Mouse (Mus musculus) spleen, adult 10 weeks (tissue): ENCODE data around the gene Gm10134. TPM values are rescaled to one million over a fixed set of nuclear protein-coding genes. Genes with fewer than 3 reads are reported as not detected.

Experiments
- polyA plus RNA-seq: library from polyadenylated mRNA; stranded (reverse); fragments of 350-450 nt; fragmentation: Illumina TruSeq; extraction: RNeasy Lipid Tissue Mini Kit (QIAGEN cat#74804); gene quantifications from one replicate; pipeline ENCODE4 v1.2.3, GENCODE M21; 2015; ENCODE audit warnings: low replicate concordance; ENCODE audit not compliant: insufficient read depth

Gm10134 gene
- polyA plus RNA-seq = 6.0 TPM

DNA sequence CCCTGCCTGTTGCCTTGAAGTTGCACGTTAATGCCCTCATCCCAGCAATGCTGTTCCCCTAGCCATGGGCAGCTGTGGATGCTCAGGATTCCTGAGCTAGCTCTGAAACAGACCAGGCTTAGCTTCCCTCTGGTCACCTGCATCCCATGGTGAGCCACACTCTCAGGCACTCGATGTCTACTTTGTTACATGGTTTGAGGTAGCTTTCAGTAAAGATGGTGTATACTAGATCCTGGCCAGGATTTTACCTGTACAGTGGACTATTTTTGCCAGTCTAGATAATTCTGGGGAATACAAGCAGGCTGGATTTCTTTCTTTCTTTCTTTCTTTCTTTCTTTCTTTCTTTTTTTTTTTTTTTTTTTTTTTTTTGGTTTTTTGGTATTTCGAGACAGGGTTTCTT is at the start of gene Gm10134:
Gene Gm10134 (plus strand): TSS at position 301 of the 400 bp plus-strand sequence.

GRCm38 (mm10) chr2:28465836-28466518 is 39.9 kb upstream of the Gm10134 start, which contains the start of gene 1700007K13Rik:
1700007K13Rik (minus strand) TSS chr2:28466332.

DNA sequence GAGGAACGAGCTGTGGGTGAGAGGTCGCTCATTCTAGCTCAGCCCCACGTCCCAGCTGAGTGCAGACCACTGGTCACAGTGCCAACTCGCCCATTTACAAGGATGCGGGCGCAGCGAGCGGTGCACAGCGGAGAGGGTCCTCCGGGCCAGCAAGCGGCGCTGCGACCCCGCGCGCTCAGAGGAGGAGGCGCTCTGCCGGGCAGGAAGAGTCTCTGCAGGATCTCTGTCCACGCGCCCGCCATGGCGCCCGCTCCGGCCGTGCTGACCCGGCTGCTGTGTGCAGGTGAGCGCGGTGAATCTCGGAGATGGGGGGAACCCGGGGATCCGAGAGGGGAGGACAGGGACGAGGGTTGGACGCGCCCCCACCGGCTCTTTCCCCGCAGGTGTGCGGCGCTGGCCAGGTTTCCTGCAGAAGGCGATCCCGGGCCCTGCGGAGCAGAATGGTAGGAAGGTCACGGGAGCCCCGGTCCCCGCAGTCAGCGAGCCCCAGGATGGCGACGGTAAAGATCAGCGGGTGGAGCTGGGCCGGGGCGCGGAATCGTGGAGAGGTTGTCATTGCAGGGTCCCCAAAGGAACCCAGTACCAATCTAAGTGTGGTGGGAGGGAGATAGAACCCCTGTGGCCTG is 37.9 kb upstream of the Gm10134 start, which contains the start of gene Mrps2:
Gene Mrps2 (plus strand): TSS at position 207 of the 626 bp plus-strand sequence.

DNA sequence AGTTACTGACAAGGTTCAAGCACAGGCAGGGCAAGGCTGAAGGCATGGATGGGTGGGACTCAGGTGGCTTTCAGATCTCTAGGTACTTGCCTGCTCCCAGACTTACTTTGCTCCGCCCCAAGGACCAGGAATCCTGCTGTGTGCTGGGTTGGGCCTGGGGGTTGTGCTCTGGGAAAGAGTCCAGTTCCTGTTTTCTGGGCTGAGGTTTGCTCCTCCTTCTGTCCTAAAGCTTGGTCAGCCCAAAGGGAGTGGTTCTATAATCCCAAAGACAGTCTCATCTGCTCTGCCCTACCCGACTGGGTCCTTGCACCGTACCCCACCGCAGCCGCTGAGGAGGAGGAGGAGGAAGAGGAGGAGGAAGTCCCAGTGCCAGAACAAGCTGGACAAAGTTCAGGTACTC is 9.2 kb upstream of the Gm10134 start, which contains the start of gene Gbgt1:
Gene Gbgt1 (plus strand): TSS at position 221 of the 400 bp plus-strand sequence.

DNA sequence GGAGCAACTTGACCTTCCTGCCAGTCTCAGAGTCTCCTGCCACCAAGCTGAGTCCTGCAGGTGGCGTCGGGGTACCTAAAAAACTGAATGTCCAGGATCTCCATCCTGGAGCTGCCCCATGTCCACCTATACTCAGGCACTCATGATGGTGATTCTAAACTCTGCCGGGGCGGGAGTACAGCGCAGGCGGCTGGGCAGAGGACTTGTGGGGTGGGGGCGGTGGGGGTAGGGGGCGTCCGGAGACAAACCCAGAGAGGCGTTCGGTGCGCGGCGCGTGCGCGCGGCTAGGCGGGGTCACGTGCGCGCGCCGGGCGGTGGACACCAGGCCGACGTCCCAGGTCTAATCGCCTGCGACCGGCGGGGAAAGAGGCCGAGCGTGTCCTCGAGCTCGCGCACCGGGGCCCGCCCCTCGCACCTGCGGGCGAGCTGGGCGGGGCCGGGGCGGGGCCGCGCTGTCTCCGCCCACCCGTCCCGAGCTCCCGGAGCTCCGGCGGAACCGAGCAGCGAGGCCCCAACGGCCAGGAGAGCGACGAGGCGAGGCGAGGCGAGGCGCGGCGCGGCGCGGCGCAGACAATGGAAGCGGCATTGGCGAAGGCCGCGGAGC is 7.0 kb downstream of the Gm10134 start, which contains the start of gene Ralgds:
Gene Ralgds (plus strand): TSS at position 328 of the 604 bp plus-strand sequence.

Other genes starting within 250 kb of the Gm10134 start
- gene Ppp1r26, start 59.3 kb upstream of the Gm10134 start, polyA plus RNA-seq = 0.51 TPM
- not detected for gene 1700007K13Rik, start 39.8 kb upstream of the Gm10134 start, polyA plus RNA-seq
- 26.5 TPM for gene Mrps2, start 38.0 kb upstream of the Gm10134 start, polyA plus RNA-seq
- 2.6 TPM for gene Gbgt1, start 9.2 kb upstream of the Gm10134 start, polyA plus RNA-seq
- 31.5 TPM for gene Ralgds, start 7.0 kb downstream of the Gm10134 start, polyA plus RNA-seq
- 2.2 TPM for gene Cel, start 57.3 kb downstream of the Gm10134 start, polyA plus RNA-seq
- gene Gtf3c5, start 77.7 kb downstream of the Gm10134 start, polyA plus RNA-seq = 14.2 TPM
- gene Gfi1b, start 115.9 kb downstream of the Gm10134 start, polyA plus RNA-seq = 1.8 TPM
- 22.5 TPM for gene Tsc1, start 135.1 kb downstream of the Gm10134 start, polyA plus RNA-seq
- gene Spaca9, start 193.6 kb downstream of the Gm10134 start, polyA plus RNA-seq = 1.1 TPM
- 0.77 TPM for gene Ak8, start 194.1 kb downstream of the Gm10134 start, polyA plus RNA-seq